Mouse (Mus musculus): ENCODE data around the gene 2210016L21Rik.

2210016L21Rik gene

DNA sequence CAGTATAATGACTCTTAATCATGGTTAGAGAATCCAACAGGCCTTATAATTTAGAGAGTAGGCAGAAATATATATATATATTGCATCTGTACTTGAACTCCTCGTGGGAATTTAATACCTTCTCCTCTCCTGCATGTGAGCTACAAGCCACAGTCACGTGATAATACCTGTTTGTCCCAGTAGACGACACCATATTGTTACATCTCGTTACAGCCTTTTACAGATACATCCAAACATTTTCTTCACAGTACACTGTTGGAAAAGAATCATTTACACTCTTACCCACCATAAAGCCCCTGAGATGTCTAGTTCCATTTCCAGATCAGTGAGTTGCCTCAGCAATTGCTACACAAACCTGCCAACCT, 790 bp downstream of the 2210016L21Rik start:
- DNase-seq (ENCODE audit: low spot score in 2 of 2), result no peak

GRCm38 (mm10) chr5:114945072-114945471, 3.1 kb downstream of the 2210016L21Rik start:
- DNase-seq (ENCODE audit: low spot score in 2 of 2), result no peak

GRCm38 (mm10) chr5:114948891-114949290, 6.9 kb downstream of the 2210016L21Rik start:
- peak in 1 of 2 experiments; percentile 30 for DNase-seq (ENCODE audit: low spot score in 2 of 2)

GRCm38 (mm10) chr5:114949316-114949715, 7.4 kb downstream of the 2210016L21Rik start:
- no peak for DNase-seq (ENCODE audit: low spot score in 2 of 2)

DNA sequence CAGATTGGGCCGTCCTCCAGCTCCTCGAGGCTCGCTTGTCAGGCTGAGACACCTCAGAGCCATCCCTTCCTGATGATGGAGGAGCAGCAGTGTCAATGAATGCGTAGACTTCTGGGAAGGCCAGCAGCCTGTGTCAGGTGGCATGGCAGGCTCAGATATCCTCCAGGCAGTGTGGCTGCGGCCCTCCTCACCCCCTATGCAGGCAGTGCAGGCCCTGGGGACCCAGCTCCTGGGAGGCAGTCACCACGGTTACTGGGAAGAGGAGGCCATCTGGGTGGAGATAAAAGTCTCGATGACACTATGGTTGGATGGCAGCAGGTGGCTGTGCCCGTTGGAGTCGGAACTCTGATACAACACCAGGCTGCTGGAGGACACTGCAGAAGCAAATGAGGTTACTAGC, 7.9 kb downstream of the 2210016L21Rik start:
- no peak for DNase-seq (ENCODE audit: low spot score in 2 of 2)

- no peak for DNase-seq (ENCODE audit: low spot score in 2 of 2)
Measured at GRCm38 (mm10) chr5:114950669-114951068, 8.7 kb downstream of the 2210016L21Rik start.

DNA sequence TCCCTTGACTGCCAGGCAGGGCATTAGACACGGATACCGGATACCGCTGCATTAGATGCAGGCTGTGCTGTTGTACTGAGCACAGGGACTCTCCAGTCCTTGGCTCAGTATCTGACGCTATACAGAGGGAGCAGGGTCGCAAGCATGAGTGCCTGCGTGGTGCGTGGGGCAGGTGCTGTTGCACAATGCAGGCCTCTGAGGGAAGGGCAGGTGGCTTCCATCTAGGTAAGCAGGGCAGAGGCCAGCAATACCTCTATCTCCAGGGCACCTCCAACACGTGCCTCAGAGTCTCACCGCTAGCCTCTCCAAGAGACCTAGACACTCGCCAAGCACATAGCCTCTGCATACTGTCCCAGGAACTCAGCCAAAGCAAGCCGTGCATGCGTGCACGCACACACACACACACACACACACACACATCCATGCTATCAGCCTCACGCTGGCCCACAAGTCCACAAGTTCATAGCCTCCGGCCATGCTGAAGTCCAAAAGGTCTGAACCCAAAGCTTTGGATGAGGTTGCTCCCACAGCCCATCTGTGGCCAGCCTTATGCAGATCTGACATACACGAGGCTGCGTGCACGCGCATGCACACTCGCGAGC, 9.4 kb downstream of the 2210016L21Rik start:
- DNase-seq (ENCODE audit: low spot score in 2 of 2), result no peak

GRCm38 (mm10) chr5:114953326-114953725, 11.4 kb downstream of the 2210016L21Rik start:
- DNase-seq (ENCODE audit: low spot score in 2 of 2), result no peak

- DNase-seq (ENCODE audit: low spot score in 2 of 2), result no peak
Measured at GRCm38 (mm10) chr5:114958069-114958468, 16.1 kb downstream of the 2210016L21Rik start.

- no peak for DNase-seq (ENCODE audit: low spot score in 2 of 2)
Measured at GRCm38 (mm10) chr5:114961590-114962360, 19.8 kb downstream of the 2210016L21Rik start.

- DNase-seq (ENCODE audit: low spot score in 2 of 2), result no peak
Measured at GRCm38 (mm10) chr5:114964315-114964966, 22.5 kb downstream of the 2210016L21Rik start.

DNA sequence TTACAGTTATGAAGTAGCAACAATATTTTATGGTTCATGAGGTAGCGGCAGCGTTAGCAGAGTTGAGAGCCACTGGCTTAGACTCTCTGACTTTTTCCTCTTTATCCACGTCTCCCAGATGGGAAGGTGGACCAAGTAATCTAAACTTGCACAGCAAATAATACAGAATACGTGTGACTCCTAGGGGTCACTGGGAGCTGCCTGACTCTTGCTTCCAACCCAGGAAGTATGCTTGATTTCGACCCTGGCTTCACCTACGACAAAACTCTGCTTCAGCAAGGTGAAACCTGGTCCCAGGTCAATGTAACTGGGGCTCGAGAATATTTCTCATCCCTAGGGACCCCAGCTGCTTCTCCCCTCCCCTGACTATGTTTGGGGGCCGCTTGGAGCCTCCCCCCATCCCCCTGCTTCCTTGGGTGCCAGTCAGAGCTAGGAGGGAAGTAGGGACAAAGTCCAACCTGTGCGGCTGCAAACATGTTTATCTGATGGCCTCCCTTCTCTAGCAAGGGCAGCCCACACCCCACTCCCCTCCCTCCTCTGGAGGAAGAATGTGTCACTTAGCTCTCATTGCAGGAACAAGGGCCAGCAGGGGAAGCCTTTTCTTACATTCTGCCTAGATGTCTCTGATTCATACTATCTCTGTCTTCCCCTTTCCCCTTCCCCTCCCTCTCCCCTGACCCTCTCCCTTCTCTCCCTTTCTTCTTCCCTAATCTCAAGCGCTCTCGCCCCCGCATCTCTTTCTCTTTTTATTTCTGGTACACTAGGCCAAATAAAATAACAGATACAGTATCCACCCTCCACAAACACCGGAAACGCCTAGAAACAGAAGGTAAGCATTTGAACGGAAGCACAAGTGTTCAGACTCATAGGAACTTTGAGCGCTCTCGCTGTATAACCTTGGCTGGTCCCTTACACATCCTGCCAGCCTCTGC, 23.3 kb downstream of the 2210016L21Rik start:
- no peak for DNase-seq (ENCODE audit: low spot score in 2 of 2)

DNA sequence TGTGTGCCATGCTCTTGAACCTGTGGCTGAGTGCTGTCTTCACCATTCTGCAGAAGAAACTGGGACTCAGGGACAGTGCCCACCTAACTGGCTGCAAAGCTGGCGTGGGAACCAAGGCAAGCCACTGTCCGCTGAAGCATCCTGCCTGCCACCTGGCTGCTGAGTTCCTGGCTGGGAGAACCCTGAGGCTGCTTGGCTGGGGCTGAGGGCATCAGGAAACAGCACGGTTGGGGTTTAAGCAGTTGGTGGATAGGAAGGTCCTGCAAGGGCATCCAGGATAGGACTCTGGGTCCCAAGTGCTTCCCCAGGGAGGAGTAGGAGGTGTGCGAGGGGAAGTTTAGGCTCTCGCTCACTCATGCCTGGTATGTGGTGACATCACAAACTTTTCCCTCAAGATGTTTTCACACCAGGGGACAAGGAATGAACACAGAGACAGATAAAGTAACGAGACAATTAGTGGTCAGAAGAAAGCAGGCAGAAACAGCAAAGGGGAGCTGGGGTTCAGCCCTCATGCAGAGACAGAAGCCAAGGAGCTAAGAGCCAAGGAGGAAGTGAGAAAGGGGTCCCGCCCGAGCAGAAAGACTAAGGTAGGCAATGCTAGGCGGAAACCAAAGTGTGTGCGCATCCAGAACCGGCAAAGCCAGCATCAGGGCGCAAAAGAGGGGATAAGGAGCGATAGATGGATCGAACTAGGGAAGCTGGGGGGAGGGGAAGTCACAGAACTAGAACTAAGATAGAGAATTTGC, 25.7 kb downstream of the 2210016L21Rik start:
- no peak for DNase-seq (ENCODE audit: low spot score in 2 of 2)

DNA sequence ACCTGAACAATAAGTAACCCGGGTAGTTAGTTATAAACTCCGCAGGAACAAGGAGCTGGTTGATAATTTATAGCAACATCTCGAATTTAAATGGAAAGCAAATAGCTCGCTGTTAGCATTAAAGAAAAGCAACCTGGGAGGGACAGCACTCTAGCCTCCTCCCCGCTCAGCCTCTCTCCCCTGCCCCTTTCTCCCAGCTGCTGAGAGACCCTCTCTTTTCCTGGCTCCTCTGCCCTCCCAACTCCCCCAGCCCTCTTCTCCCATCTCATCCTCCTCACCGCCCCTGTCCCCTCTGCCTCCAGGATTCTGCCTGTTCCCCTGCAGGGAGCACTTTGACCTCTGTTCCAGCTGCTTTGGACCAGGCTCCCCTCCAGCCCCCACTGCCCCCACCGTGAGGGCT, 26.7 kb downstream of the 2210016L21Rik start:
- DNase-seq (ENCODE audit: low spot score in 2 of 2), result no peak

DNA sequence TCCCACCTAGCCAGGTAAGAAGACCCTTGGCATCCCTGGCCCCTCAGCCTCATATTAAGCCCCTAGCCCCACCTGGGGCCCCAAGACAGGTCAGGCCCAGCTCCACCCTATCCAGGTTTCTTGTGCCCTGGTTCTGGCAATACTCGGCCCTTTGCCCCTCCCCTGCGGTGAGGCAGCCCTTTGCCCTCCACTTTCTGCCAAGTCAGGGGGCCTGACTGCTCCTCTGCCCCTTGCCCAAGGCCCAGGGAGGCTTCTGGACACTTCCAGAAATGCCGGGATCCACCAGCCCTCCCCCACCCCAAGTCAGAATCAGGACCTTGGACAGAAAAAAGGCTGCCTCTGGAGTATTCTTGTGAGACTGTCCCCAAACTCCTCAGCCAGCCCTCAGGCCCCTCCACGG, 27.1 kb downstream of the 2210016L21Rik start:
- DNase-seq (ENCODE audit: low spot score in 2 of 2), result no peak

GRCm38 (mm10) chr5:114969609-114970215, 27.8 kb downstream of the 2210016L21Rik start:
- no peak for DNase-seq (ENCODE audit: low spot score in 2 of 2)

- no peak for DNase-seq (ENCODE audit: low spot score in 2 of 2)
Measured at GRCm38 (mm10) chr5:114970824-114971227, 28.9 kb downstream of the 2210016L21Rik start, which contains the start of gene Hnf1a. Gene Hnf1a, minus strand, starts transcription at chr5:114971094.

- no peak for DNase-seq (ENCODE audit: low spot score in 2 of 2)
Measured at GRCm38 (mm10) chr5:114972201-114972600, 30.2 kb downstream of the 2210016L21Rik start.

GRCm38 (mm10) chr5:114973131-114973530, 31.2 kb downstream of the 2210016L21Rik start:
- DNase-seq (ENCODE audit: low spot score in 2 of 2), result no peak

DNA sequence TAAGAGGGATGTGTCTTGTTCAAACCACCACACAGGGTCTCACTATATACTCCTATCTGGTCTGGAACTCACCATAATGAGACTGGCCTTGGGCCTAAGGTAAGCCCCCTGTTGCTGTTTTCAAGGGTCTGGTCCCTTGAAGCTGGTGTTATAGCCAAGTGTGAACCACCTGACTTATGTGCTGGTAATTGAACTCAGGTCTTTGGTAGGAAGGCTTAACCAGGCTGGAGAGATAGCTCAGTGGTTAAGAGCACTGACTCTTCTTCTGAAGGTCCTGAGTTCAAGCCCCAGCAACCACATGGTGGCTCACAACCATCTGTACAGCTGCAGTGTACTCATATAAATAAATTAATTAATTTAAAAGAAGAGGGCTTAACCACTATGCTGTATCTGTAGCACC, 35.0 kb downstream of the 2210016L21Rik start:
- DNase-seq (ENCODE audit: low spot score in 2 of 2), result no peak

DNA sequence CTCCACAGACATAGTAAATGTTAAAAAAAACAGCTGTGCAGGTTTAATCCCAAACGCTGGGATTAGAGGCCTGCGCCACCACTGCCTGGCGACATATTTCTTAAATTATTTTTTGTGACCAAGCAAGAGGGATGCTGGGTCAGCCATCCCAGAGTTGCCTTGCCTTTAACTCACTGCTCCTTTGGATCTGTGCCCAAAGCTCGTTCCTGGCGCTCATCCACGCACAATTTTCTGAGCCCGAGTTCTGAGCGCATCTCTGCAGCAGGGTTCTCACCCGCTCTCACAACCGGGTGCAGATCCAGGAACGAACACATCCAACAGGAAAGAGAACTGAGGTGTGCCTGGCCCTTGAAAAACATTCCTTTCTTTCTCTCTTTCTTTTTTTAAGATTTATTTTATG, 36.5 kb downstream of the 2210016L21Rik start:
- peak; percentile 7 to 14 for DNase-seq (ENCODE audit: low spot score in 2 of 2)

Measured in frontal cortex, postnatal 36 days (tissue).